Mouse (Mus musculus) CH12.LX (cell line): ENCODE data around the gene Exph5. TPM values are rescaled to one million over a fixed set of nuclear protein-coding genes. Genes with fewer than 3 reads are reported as not detected.

Experiments used
- DNase-seq: peaks from one replicate; pipeline ENCODE4 v3.0.0-alpha.2; 2013; ENCODE audit errors: extremely low read depth
- H3K27ac ChIP-seq: 2 replicates; pipeline ENCODE4 v1.5.1; 2012; ENCODE audit warnings: low read depth, mild to moderate bottlenecking, control low read depth, moderate library complexity; ENCODE audit not compliant: insufficient read depth
- H3K27me3 ChIP-seq: replicated peaks from 2 replicates; pipeline ENCODE3; 2012; ENCODE audit warnings: inconsistent platforms
- H3K36me3 ChIP-seq, 2 experiments: replicated peaks in 1 of 2; 2 replicates each; pipeline versions ENCODE3 to v1.6.1; 2012; ENCODE audit warnings: inconsistent platforms in 1 of 2, low read length in 1 of 2, mild to moderate bottlenecking in 1 of 2, mixed read lengths in 1 of 2, moderate library complexity in 1 of 2; ENCODE audit not compliant: control insufficient read depth in 1 of 2, insufficient read depth in 1 of 2
- H3K4me1 ChIP-seq, 2 experiments: 2 replicates each; pipeline ENCODE4 v1.6.1; 2012; ENCODE audit warnings: inconsistent platforms in 1 of 2, moderate library complexity in 1 of 2; ENCODE audit not compliant: insufficient read depth in 2 of 2, control insufficient read depth in 1 of 2
- H3K4me2 ChIP-seq: 2 replicates; pipeline ENCODE4 v1.6.1; 2012; ENCODE audit warnings: low read depth, mild to moderate bottlenecking, control low read depth; ENCODE audit not compliant: poor library complexity, insufficient read depth, severe bottlenecking
- H3K4me3 ChIP-seq, 3 experiments: fragments of 150-350 bp in 1 of 3; sonication (generic) in 1 of 3; replicated peaks in 1 of 3; 2 replicates each; pipeline versions ENCODE3 to v1.5.1; 2011 to 2012; ENCODE audit warnings: low read depth in 2 of 3, low read length in 2 of 3, mild to moderate bottlenecking in 2 of 3, moderate library complexity in 2 of 3, control low read depth in 1 of 3, improper control_type of control experiment in 1 of 3, inconsistent platforms in 1 of 3, mixed read lengths in 1 of 3; ENCODE audit not compliant: poor library complexity in 1 of 3
- H3K79me2 ChIP-seq: replicated peaks from 2 replicates; pipeline ENCODE4 v1.6.1; 2012; ENCODE audit warnings: mild to moderate bottlenecking, moderate library complexity; ENCODE audit not compliant: control insufficient read depth, poor library complexity, insufficient read depth, severe bottlenecking; ENCODE audit errors: extremely low read depth
- H3K9ac ChIP-seq: 2 replicates; pipeline ENCODE4 v1.6.1; 2012; ENCODE audit warnings: low read depth, mild to moderate bottlenecking, control low read depth, moderate library complexity; ENCODE audit not compliant: insufficient read depth
- H3K9me3 ChIP-seq: replicated peaks from 2 replicates; pipeline ENCODE3; 2012; ENCODE audit warnings: low read length, inconsistent platforms, mixed read lengths
- BHLHE40 ChIP-seq: IDR thresholded peaks from 2 replicates; pipeline ENCODE4 v1.6.1; 2011; ENCODE audit warnings: mild to moderate bottlenecking, low read depth, low read length, improper control_type of control experiment
- CTCF ChIP-seq, 2 experiments: IDR thresholded peaks in 1 of 2; conservative IDR thresholded peaks in 1 of 2; 2 replicates each; pipeline ENCODE4 v1.5.1; 2011 to 2012; ENCODE audit warnings: low read depth in 2 of 2, low read length in 2 of 2, improper control_type of control experiment in 1 of 2, inconsistent platforms in 1 of 2, mild to moderate bottlenecking in 1 of 2, moderate library complexity in 1 of 2
- ELF1 ChIP-seq: IDR thresholded peaks from 2 replicates; pipeline ENCODE4 v1.6.1; 2014; ENCODE audit warnings: low read depth, mild to moderate bottlenecking, inconsistent platforms, low read length, improper control_type of control experiment
- EP300 ChIP-seq: IDR thresholded peaks from 2 replicates; pipeline ENCODE4 v1.6.1; 2011; ENCODE audit warnings: low read length, improper control_type of control experiment
- HCFC1 ChIP-seq: IDR thresholded peaks from 2 replicates; pipeline ENCODE4 v1.6.1; 2012; ENCODE audit warnings: low read depth, mild to moderate bottlenecking, inconsistent platforms, low read length, improper control_type of control experiment
- IRF4 ChIP-seq: IDR thresholded peaks from 2 replicates; pipeline ENCODE4 v1.6.1; 2014; ENCODE audit warnings: low read depth, mild to moderate bottlenecking, inconsistent platforms, low read length, improper control_type of control experiment
- JUND ChIP-seq: conservative IDR thresholded peaks from 2 replicates; pipeline ENCODE4 v1.6.1; 2011; ENCODE audit warnings: low read depth, low read length, improper control_type of control experiment
- KAT2A ChIP-seq: IDR thresholded peaks from 2 replicates; pipeline ENCODE4 v1.6.1; 2012; ENCODE audit warnings: low read length, improper control_type of control experiment, inconsistent platforms; ENCODE audit not compliant: insufficient replicate concordance
- MAZ ChIP-seq: IDR thresholded peaks from 2 replicates; pipeline ENCODE4 v1.6.1; 2012; ENCODE audit warnings: low read depth, mild to moderate bottlenecking, inconsistent platforms, low read length, improper control_type of control experiment, moderate library complexity
- MXI1 ChIP-seq: IDR thresholded peaks from 2 replicates; pipeline ENCODE4 v1.6.1; 2011; ENCODE audit warnings: mild to moderate bottlenecking, low read depth, low read length, improper control_type of control experiment
- PAX5 ChIP-seq: IDR thresholded peaks from 2 replicates; pipeline ENCODE4 v1.6.1; 2012; ENCODE audit warnings: low read length, inconsistent platforms, mixed read lengths
- RAD21 ChIP-seq: IDR thresholded peaks from 2 replicates; pipeline ENCODE4 v1.6.1; 2011; ENCODE audit warnings: low read depth, mild to moderate bottlenecking, low read length, improper control_type of control experiment, moderate library complexity
- RCOR1 ChIP-seq: conservative IDR thresholded peaks from 2 replicates; pipeline ENCODE4 v1.6.1; 2012; ENCODE audit warnings: low read depth, mild to moderate bottlenecking, inconsistent platforms, low read length, improper control_type of control experiment
- SIN3A ChIP-seq: IDR thresholded peaks from 2 replicates; pipeline ENCODE4 v1.6.1; 2012; ENCODE audit warnings: low read length, improper control_type of control experiment, inconsistent platforms
- SMC3 ChIP-seq: IDR thresholded peaks from 2 replicates; pipeline ENCODE4 v1.6.1; 2011; ENCODE audit warnings: low read depth, low read length, improper control_type of control experiment
- TCF12 ChIP-seq: IDR thresholded peaks from 2 replicates; pipeline ENCODE4 v1.6.1; 2014; ENCODE audit warnings: low read depth, mild to moderate bottlenecking, inconsistent platforms, low read length, improper control_type of control experiment
- UBTF ChIP-seq: IDR thresholded peaks from 2 replicates; pipeline ENCODE4 v1.6.1; 2012; ENCODE audit warnings: low read depth, mild to moderate bottlenecking, inconsistent platforms, low read length, improper control_type of control experiment, moderate library complexity
- USF1 ChIP-seq: IDR thresholded peaks from 2 replicates; pipeline ENCODE4 v1.6.1; 2014; ENCODE audit warnings: low read depth, mild to moderate bottlenecking, inconsistent platforms, low read length, improper control_type of control experiment
- USF2 ChIP-seq: conservative IDR thresholded peaks from 2 replicates; pipeline ENCODE4 v1.6.1; 2011; ENCODE audit warnings: low read depth, low read length, improper control_type of control experiment
- ZC3H11A ChIP-seq: IDR thresholded peaks from 2 replicates; pipeline ENCODE4 v1.6.1; 2012; ENCODE audit warnings: low read depth, mild to moderate bottlenecking, inconsistent platforms, low read length, improper control_type of control experiment
- ZKSCAN1 ChIP-seq: IDR thresholded peaks from 2 replicates; pipeline ENCODE4 v1.6.1; 2012; ENCODE audit warnings: low read depth, inconsistent platforms, low read length, improper control_type of control experiment, borderline replicate concordance
- dilution Hi-C: fragments of 300-500 bp; cut with MboI; formaldehyde crosslinking; loops from 2 replicates; pipeline ENCODE4 v1.14.3; 2020; ENCODE audit warnings: low sequenced_read_pairs; ENCODE audit not compliant: extremely low pct_unique_long_range_greater_than_20kb, extremely low pct_ligation_motif_present
- in situ Hi-C: fragments of 300-500 bp; cut with MboI; formaldehyde crosslinking; loops from 3 replicates; pipeline ENCODE4 v1.14.3; 2019; ENCODE audit warnings: low sequenced_read_pairs, low pct_ligation_motif_present, low pct_unique_long_range_greater_than_20kb, mixed read lengths
- polyA plus RNA-seq: library from polyadenylated mRNA; unstranded; fragments of >175 nt; gene quantifications from 2 replicates; pipeline ENCODE4 v1.2.1, GENCODE M21; 2012; ENCODE audit warnings: low read depth; ENCODE audit not compliant: insufficient read length
- total RNA-seq, 2 experiments: library from RNA; depleted of rRNA; stranded (reverse); fragments of 300-350 nt in 1 of 2; fragments of >200 nt in 1 of 2; gene quantifications; 2 replicates each; pipeline ENCODE4 v1.2.3; 2012 to 2014

The Exph5 gene
- total and polyA plus RNA-seq, 3 experiments: 0.04 TPM; not detected in 2

DNA sequence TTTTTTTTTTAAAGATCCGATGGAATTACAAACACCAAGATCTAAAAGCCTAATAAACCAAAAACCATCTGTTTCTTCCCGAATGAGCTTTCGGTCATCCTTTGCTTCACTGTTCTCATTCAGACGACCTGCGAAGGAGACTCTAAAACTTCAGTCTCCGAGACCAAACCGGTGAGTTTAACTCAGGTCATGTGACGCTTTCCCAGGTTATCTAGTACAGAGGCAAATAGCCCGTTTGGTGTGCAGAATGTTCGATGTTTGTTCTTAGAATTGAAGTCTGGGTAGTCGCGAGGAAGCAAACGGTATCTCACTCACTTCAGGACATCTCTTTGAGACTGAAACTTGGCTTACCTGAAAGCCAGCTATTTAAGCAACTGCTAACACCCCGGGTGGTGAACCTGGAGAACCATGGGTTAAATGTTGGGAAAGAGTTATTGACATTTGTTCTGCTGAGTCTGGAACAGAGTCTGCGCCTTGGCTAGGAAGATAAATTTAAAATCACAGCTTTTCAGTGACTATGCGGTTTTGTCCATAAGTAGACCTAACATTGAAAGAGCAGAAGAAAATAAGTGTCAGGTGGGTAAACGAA lies 39.0 kb downstream of the Exph5 start:
- peaks cover 4 to 6% of the 10 kb centered on the region in 2 experiments for H3K4me1 ChIP-seq
- no peak overlapping the region for H3K9ac ChIP-seq
- dilution Hi-C loops (no loop called here), in situ Hi-C loops (no loop called here)
- TF ChIP-seq IRF4: no peak
- no peak for TF ChIP-seq SMC3
- no peak for TF ChIP-seq KAT2A
- no peak for TF ChIP-seq SIN3A
- TF ChIP-seq RAD21: no peak
- TF ChIP-seq HCFC1: no peak
- DNase-seq: no peak
- H3K27me3 ChIP-seq: no peaks in the 10 kb centered on the region
- H3K36me3 ChIP-seq: no peaks in the 10 kb centered on the region
- no peaks in the 10 kb centered on the region for H3K9me3 ChIP-seq
- no peak overlapping the region for H3K27ac ChIP-seq
- H3K4me3 ChIP-seq: peak overlapping the region in 1 of 3 experiments; percentile 45
- no peaks in the 10 kb centered on the region for H3K79me2 ChIP-seq
- peak overlapping the region; percentile 63 for H3K4me2 ChIP-seq

DNA sequence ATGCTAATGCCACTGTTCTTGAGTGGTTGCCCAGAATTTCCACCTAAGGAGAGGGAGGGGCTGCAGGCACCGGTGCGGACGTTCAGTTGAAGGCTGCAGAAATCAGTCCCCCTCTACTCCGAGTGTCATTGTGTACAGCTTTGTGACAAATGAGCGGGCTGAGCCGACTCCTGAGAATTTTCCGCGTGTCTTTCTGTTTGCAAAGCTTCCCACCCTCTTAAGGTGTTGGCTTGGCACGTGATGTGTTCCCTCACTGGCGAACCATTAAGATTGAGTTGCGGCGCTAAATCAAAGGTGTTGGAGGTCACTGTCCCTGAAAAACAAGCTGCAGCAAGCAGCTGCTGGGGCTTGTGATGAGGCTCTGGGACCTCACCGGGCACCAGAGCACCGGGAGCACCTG lies 39.5 kb downstream of the Exph5 start:
- Histone ChIP-seq H3K9me3 (no peaks in the 10 kb centered on the region), H3K4me1 (peaks cover 4 to 6% of the 10 kb centered on the region in 2 experiments), H3K27ac (no peak overlapping the region), H3K4me2 (peak overlapping the region; percentile 63), H3K79me2 (no peaks in the 10 kb centered on the region), H3K4me3 (peak overlapping the region in 2 of 3 experiments; percentile 19 to 45), H3K36me3 (no peaks in the 10 kb centered on the region), H3K27me3 (no peaks in the 10 kb centered on the region), H3K9ac (no peak overlapping the region; the same call in 1 of the 2 replicates)
- in situ Hi-C loops (no loop called here), dilution Hi-C loops (no loop called here)
- no peak for DNase-seq
- TF ChIP-seq MXI1 (no peak), KAT2A (no peak), RCOR1 (no peak), PAX5 (no peak), UBTF (no peak), USF2 (no peak), TCF12 (no peak), ZKSCAN1 (no peak), ZC3H11A (no peak), IRF4 (0 out of 2 replicates have a peak, but pooled peaks have one; percentile 3), JUND (no peak), EP300 (no peak), USF1 (no peak), MAZ (no peak), ELF1 (no peak), BHLHE40 (peak; percentile 76), HCFC1 (no peak), CTCF (conservative IDR thresholded peaks at IDR 0.05 in 1 of 2, IDR thresholded peaks at IDR 0.05 in 1 of 2; ENCODE audit: low read depth in 2 of 2, low read length in 2 of 2) (no peak)
